Mouse (Mus musculus) neural tube, embryonic 12.5 days (tissue): Measurements from ENCODE around the gene Dnah8. TPM values are rescaled to one million over a fixed set of nuclear protein-coding genes. Genes with fewer than 3 reads are reported as not detected.

Experiments used
- ATAC-seq: fragments of 200-750 bp; cut with Nextera tagmentation; 2 replicates; pipeline ENCODE4 v1.8.0; 2017; ENCODE audit warnings: low read depth, mild to moderate bottlenecking, moderate TSS enrichment, moderate library complexity; ENCODE audit not compliant: low FRiP score
- H3K27ac ChIP-seq: fragments of 300-500 bp; sonication (generic); 2 replicates; pipeline ENCODE4 v1.5.1; 2016
- H3K27me3 ChIP-seq: fragments of 300-500 bp; sonication (generic); replicated peaks from 2 replicates; pipeline ENCODE4 v1.6.1; 2016; ENCODE audit warnings: mild to moderate bottlenecking
- H3K36me3 ChIP-seq: fragments of 300-500 bp; sonication (generic); 2 replicates; pipeline ENCODE4 v1.6.1; 2016; ENCODE audit warnings: mild to moderate bottlenecking
- H3K4me1 ChIP-seq: fragments of 300-500 bp; sonication (generic); 2 replicates; pipeline ENCODE4 v1.6.1; 2016
- H3K4me2 ChIP-seq: fragments of 300-500 bp; sonication (generic); replicated peaks from 2 replicates; pipeline ENCODE4 v1.6.1; 2016; ENCODE audit warnings: mild to moderate bottlenecking
- H3K4me3 ChIP-seq: fragments of 300-500 bp; sonication (generic); 2 replicates; pipeline ENCODE4 v1.5.1; 2016
- H3K9ac ChIP-seq: fragments of 300-500 bp; sonication (generic); 2 replicates; pipeline ENCODE4 v1.6.1; 2016; ENCODE audit warnings: mild to moderate bottlenecking
- H3K9me3 ChIP-seq: fragments of 300-500 bp; sonication (generic); 2 replicates; pipeline ENCODE4 v1.6.1; 2016; ENCODE audit warnings: mild to moderate bottlenecking
- WGBS: fragments of 180-500 bp; shearing (Covaris S2); methylation state at CpG from one replicate; pipeline ENCODE4 v1.1.7; 2016; 5-methylcytosine and 5-hydroxymethylcytosine counted together
- polyA plus RNA-seq: library from polyadenylated mRNA; unstranded; fragments of >200 nt; fragmentation: Nextera tagmentation; extraction: Ambion mirVana; gene quantifications from 2 replicates; pipeline ENCODE4 v1.2.1, GENCODE M21; 2016

The Dnah8 gene
- polyA plus RNA-seq, 1 experiment from 2014 or later = 0.84 TPM

- Histone ChIP-seq H3K27me3 (no peaks in the 10 kb centered on the region), H3K9me3 (no peaks in the 10 kb centered on the region), H3K36me3 (no peaks in the 10 kb centered on the region), H3K4me1 (no peaks in the 10 kb centered on the region), H3K27ac (no peak overlapping the region), H3K4me3 (no peak overlapping the region), H3K4me2 (no peak overlapping the region), H3K9ac (no peak overlapping the region)
- WGBS = 96% methylated on average over 10 of the region's 10 CpGs
- ATAC-seq = no peak
Observed at GRCm38 (mm10) chr17:30678523-30678922, 54.4 kb downstream of the Dnah8 start.

- no peak for ATAC-seq
- WGBS = 95% methylated on average over 4 of the region's 4 CpGs
- Histone ChIP-seq H3K9me3 (no peaks in the 10 kb centered on the region), H3K36me3 (no peaks in the 10 kb centered on the region), H3K27me3 (no peaks in the 10 kb centered on the region), H3K4me3 (no peak overlapping the region), H3K9ac (no peak overlapping the region), H3K4me1 (no peaks in the 10 kb centered on the region), H3K27ac (no peak overlapping the region), H3K4me2 (no peak overlapping the region)
Observed at GRCm38 (mm10) chr17:30679612-30680011, 55.5 kb downstream of the Dnah8 start.

- 24% methylated on average over 5 of the region's 5 CpGs for WGBS
- no peak for ATAC-seq
- H3K9ac ChIP-seq = no peak overlapping the region
Observed at GRCm38 (mm10) chr17:30681604-30682003, 57.5 kb downstream of the Dnah8 start.

GRCm38 (mm10) chr17:30690181-30690580 lies 66.0 kb downstream of the Dnah8 start:
- 89% methylated on average over 8 of the region's 8 CpGs for WGBS
- no peaks in the 10 kb centered on the region for H3K36me3 ChIP-seq
- H3K4me3 ChIP-seq = no peak overlapping the region

More at GRCm38 (mm10) chr17:30681604-30682003, 57.5 kb downstream of the Dnah8 start:
- H3K4me1 ChIP-seq = no peaks in the 10 kb centered on the region
- H3K4me3 ChIP-seq = no peak overlapping the region
- H3K27me3 ChIP-seq = no peaks in the 10 kb centered on the region
- H3K4me2 ChIP-seq = no peak overlapping the region
- no peak overlapping the region for H3K27ac ChIP-seq
- no peaks in the 10 kb centered on the region for H3K9me3 ChIP-seq
- no peaks in the 10 kb centered on the region for H3K36me3 ChIP-seq

GRCm38 (mm10) chr17:30691481-30691880 lies 67.3 kb downstream of the Dnah8 start:
- ATAC-seq = no peak
- 66% methylated on average over 2 of the region's 2 CpGs for WGBS
- Histone ChIP-seq H3K4me2 (no peak overlapping the region), H3K9me3 (no peaks in the 10 kb centered on the region), H3K9ac (no peak overlapping the region), H3K27me3 (no peaks in the 10 kb centered on the region), H3K27ac (no peak overlapping the region), H3K4me1 (no peaks in the 10 kb centered on the region), H3K36me3 (no peaks in the 10 kb centered on the region), H3K4me3 (no peak overlapping the region)

More at GRCm38 (mm10) chr17:30690181-30690580, 66.0 kb downstream of the Dnah8 start:
- H3K27ac ChIP-seq = no peak overlapping the region
- H3K9me3 ChIP-seq = no peaks in the 10 kb centered on the region
- no peaks in the 10 kb centered on the region for H3K27me3 ChIP-seq
- ATAC-seq = no peak
- H3K9ac ChIP-seq = no peak overlapping the region
- H3K4me1 ChIP-seq = no peaks in the 10 kb centered on the region
- H3K4me2 ChIP-seq = no peak overlapping the region

GRCm38 (mm10) chr17:30694281-30694680 lies 70.1 kb downstream of the Dnah8 start:
- Histone ChIP-seq H3K4me1 (no peaks in the 10 kb centered on the region), H3K27ac (no peak overlapping the region), H3K4me2 (no peak overlapping the region), H3K9ac (no peak overlapping the region), H3K9me3 (no peaks in the 10 kb centered on the region), H3K36me3 (no peaks in the 10 kb centered on the region), H3K27me3 (no peaks in the 10 kb centered on the region), H3K4me3 (no peak overlapping the region)
- no peak for ATAC-seq
- WGBS = 86% methylated on average over 9 of the region's 9 CpGs

GRCm38 (mm10) chr17:30714732-30715131 lies 90.6 kb downstream of the Dnah8 start:
- no peaks in the 10 kb centered on the region for H3K27me3 ChIP-seq
- no peaks in the 10 kb centered on the region for H3K36me3 ChIP-seq
- H3K9ac ChIP-seq = no peak overlapping the region
- no peak for ATAC-seq
- no peak overlapping the region for H3K4me2 ChIP-seq
- no peak overlapping the region for H3K4me3 ChIP-seq
- 79% methylated on average over 3 of the region's 3 CpGs for WGBS
- H3K9me3 ChIP-seq = no peaks in the 10 kb centered on the region
- H3K4me1 ChIP-seq = no peaks in the 10 kb centered on the region
- H3K27ac ChIP-seq = no peak overlapping the region

- 93% methylated on average over 7 of the region's 7 CpGs for WGBS
Observed at GRCm38 (mm10) chr17:30718197-30718596, 94.0 kb downstream of the Dnah8 start.

GRCm38 (mm10) chr17:30719031-30719430 lies 94.9 kb downstream of the Dnah8 start:
- Histone ChIP-seq H3K36me3 (no peaks in the 10 kb centered on the region), H3K4me3 (no peak overlapping the region), H3K4me1 (no peaks in the 10 kb centered on the region), H3K27me3 (no peaks in the 10 kb centered on the region), H3K4me2 (no peak overlapping the region), H3K9ac (no peak overlapping the region), H3K27ac (no peak overlapping the region), H3K9me3 (no peaks in the 10 kb centered on the region)
- ATAC-seq = no peak
- whole genome bisulfite sequencing = 87% methylated on average over 5 of the region's 5 CpGs

More at GRCm38 (mm10) chr17:30718197-30718596, 94.0 kb downstream of the Dnah8 start:
- no peak overlapping the region for H3K4me3 ChIP-seq
- no peaks in the 10 kb centered on the region for H3K27me3 ChIP-seq
- no peak overlapping the region for H3K4me2 ChIP-seq
- H3K9me3 ChIP-seq = no peaks in the 10 kb centered on the region
- H3K9ac ChIP-seq = no peak overlapping the region
- no peak for ATAC-seq
- H3K27ac ChIP-seq = no peak overlapping the region
- H3K36me3 ChIP-seq = no peaks in the 10 kb centered on the region
- H3K4me1 ChIP-seq = no peaks in the 10 kb centered on the region

GRCm38 (mm10) chr17:30727788-30728187 lies 103.6 kb downstream of the Dnah8 start:
- Histone ChIP-seq H3K27me3 (no peaks in the 10 kb centered on the region), H3K9me3 (no peaks in the 10 kb centered on the region), H3K27ac (no peak overlapping the region), H3K4me2 (no peak overlapping the region), H3K4me1 (no peaks in the 10 kb centered on the region), H3K9ac (no peak overlapping the region), H3K36me3 (no peaks in the 10 kb centered on the region), H3K4me3 (no peak overlapping the region)
- 63% methylated on average over 4 of the region's 4 CpGs for WGBS
- ATAC-seq = no peak

GRCm38 (mm10) chr17:30732736-30733135 lies 108.6 kb downstream of the Dnah8 start:
- no peak for ATAC-seq
- Histone ChIP-seq H3K9ac (no peak overlapping the region), H3K27me3 (no peaks in the 10 kb centered on the region), H3K4me3 (no peak overlapping the region), H3K36me3 (no peaks in the 10 kb centered on the region), H3K4me1 (no peaks in the 10 kb centered on the region), H3K27ac (no peak overlapping the region), H3K9me3 (no peaks in the 10 kb centered on the region), H3K4me2 (no peak overlapping the region)
- 87% methylated on average over 3 of the region's 3 CpGs for WGBS

- no peak overlapping the region for H3K27ac ChIP-seq
- ATAC-seq = no peak
Observed at GRCm38 (mm10) chr17:30734770-30735169, 110.6 kb downstream of the Dnah8 start.

GRCm38 (mm10) chr17:30735454-30735853 lies 111.3 kb downstream of the Dnah8 start:
- H3K4me1 ChIP-seq = no peaks in the 10 kb centered on the region
- no peaks in the 10 kb centered on the region for H3K9me3 ChIP-seq
- 91% methylated on average over 2 of the region's 2 CpGs for WGBS
- H3K27me3 ChIP-seq = no peaks in the 10 kb centered on the region
- no peaks in the 10 kb centered on the region for H3K36me3 ChIP-seq
- H3K4me2 ChIP-seq = no peak overlapping the region
- H3K27ac ChIP-seq = no peak overlapping the region
- no peak overlapping the region for H3K9ac ChIP-seq
- H3K4me3 ChIP-seq = no peak overlapping the region
- ATAC-seq = no peak

More at GRCm38 (mm10) chr17:30734770-30735169, 110.6 kb downstream of the Dnah8 start:
- 93% methylated on average over 8 of the region's 8 CpGs for WGBS
- no peak overlapping the region for H3K9ac ChIP-seq
- no peak overlapping the region for H3K4me3 ChIP-seq
- H3K4me1 ChIP-seq = no peaks in the 10 kb centered on the region
- H3K36me3 ChIP-seq = no peaks in the 10 kb centered on the region
- H3K27me3 ChIP-seq = no peaks in the 10 kb centered on the region
- no peaks in the 10 kb centered on the region for H3K9me3 ChIP-seq
- no peak overlapping the region for H3K4me2 ChIP-seq
